Mouse (Mus musculus) midbrain, embryonic 16.5 days (tissue): ENCODE data around the gene Gm17359. TPM values are rescaled to one million over a fixed set of nuclear protein-coding genes. Genes with fewer than 3 reads are reported as not detected.

Experiments used
- polyA plus RNA-seq: library from polyadenylated mRNA; unstranded; fragments of >200 nt; fragmentation: Nextera tagmentation; extraction: Ambion mirVana; gene quantifications from 2 replicates; pipeline ENCODE4 v1.2.1, GENCODE M21; 2015

Gm17359 gene
- polyA plus RNA-seq, 1 experiment from 2014 or later, result not detected

Other genes starting within 250 kb of the Gm17359 start
- 15.5 and 15.6 TPM in 2 replicates for gene Rapgef2, start 50.1 kb upstream of the Gm17359 start, polyA plus RNA-seq
- gene Fnip2, start 231.1 kb downstream of the Gm17359 start, polyA plus RNA-seq, result 6.4 and 6.9 TPM in 2 replicates